Mouse (Mus musculus): ENCODE measurements around the gene Ebf1. TPM values are rescaled to one million over a fixed set of nuclear protein-coding genes. Genes with fewer than 3 reads are reported as not detected.

Gene Ebf1
- polyA plus RNA-seq, 1 experiment = 1.1 TPM

- H3K27me3 ChIP-seq (ENCODE audit: control insufficient read depth, insufficient read depth, low read length) = no peaks in the 10 kb centered on the region
- H3K36me3 ChIP-seq (ENCODE audit: control insufficient read depth, insufficient read depth, low read length) = no peaks in the 10 kb centered on the region
- TF ChIP-seq POLR2A (IDR thresholded peaks at IDR 0.05; ENCODE audit: control insufficient read depth, low read depth, low read length) (no peak), CTCF (IDR thresholded peaks at IDR 0.05; ENCODE audit: control insufficient read depth, insufficient read depth, insufficient replicate concordance, low read depth, low read length) (no peak)
- no peaks in the 10 kb centered on the region for H3K4me1 ChIP-seq (ENCODE audit: control insufficient read depth, insufficient read depth, low read length)
- H3K4me3 ChIP-seq (ENCODE audit: control insufficient read depth, low read depth, low read length) = no peak overlapping the region
- no peak overlapping the region for H3K27ac ChIP-seq (ENCODE audit: control insufficient read depth, insufficient read depth, low read depth, low read length)
These were observed 215.3 kb downstream of the Ebf1 start for GRCm38 (mm10) chr11:44832227-44832939.

GRCm38 (mm10) chr11:44832940-44833254 is 215.8 kb downstream of the Ebf1 start:
- Histone ChIP-seq H3K27ac (ENCODE audit: control insufficient read depth, insufficient read depth, low read depth, low read length) (no peak overlapping the region), H3K4me3 (ENCODE audit: control insufficient read depth, low read depth, low read length) (no peak overlapping the region), H3K27me3 (ENCODE audit: control insufficient read depth, insufficient read depth, low read length) (no peaks in the 10 kb centered on the region), H3K36me3 (ENCODE audit: control insufficient read depth, insufficient read depth, low read length) (no peaks in the 10 kb centered on the region), H3K4me1 (ENCODE audit: control insufficient read depth, insufficient read depth, low read length) (no peaks in the 10 kb centered on the region)
- no peak for TF ChIP-seq POLR2A (IDR thresholded peaks at IDR 0.05; ENCODE audit: control insufficient read depth, low read depth, low read length)
- no peak for TF ChIP-seq CTCF (IDR thresholded peaks at IDR 0.05; ENCODE audit: control insufficient read depth, insufficient read depth, insufficient replicate concordance, low read depth, low read length)

GRCm38 (mm10) chr11:44833351-44833996 is 216.4 kb downstream of the Ebf1 start:
- H3K27me3 ChIP-seq (ENCODE audit: control insufficient read depth, insufficient read depth, low read length) = no peaks in the 10 kb centered on the region
- no peak overlapping the region for H3K27ac ChIP-seq (ENCODE audit: control insufficient read depth, insufficient read depth, low read depth, low read length)
- H3K4me3 ChIP-seq (ENCODE audit: control insufficient read depth, low read depth, low read length) = no peak overlapping the region
- TF ChIP-seq POLR2A (IDR thresholded peaks at IDR 0.05; ENCODE audit: control insufficient read depth, low read depth, low read length) (no peak), CTCF (IDR thresholded peaks at IDR 0.05; ENCODE audit: control insufficient read depth, insufficient read depth, insufficient replicate concordance, low read depth, low read length) (no peak)
- no peaks in the 10 kb centered on the region for H3K36me3 ChIP-seq (ENCODE audit: control insufficient read depth, insufficient read depth, low read length)
- H3K4me1 ChIP-seq (ENCODE audit: control insufficient read depth, insufficient read depth, low read length) = no peaks in the 10 kb centered on the region

- H3K36me3 ChIP-seq (ENCODE audit: control insufficient read depth, insufficient read depth, low read length) = no peaks in the 10 kb centered on the region
- no peak overlapping the region for H3K27ac ChIP-seq (ENCODE audit: control insufficient read depth, insufficient read depth, low read depth, low read length)
- H3K4me3 ChIP-seq (ENCODE audit: control insufficient read depth, low read depth, low read length) = no peak overlapping the region
- H3K4me1 ChIP-seq (ENCODE audit: control insufficient read depth, insufficient read depth, low read length) = no peaks in the 10 kb centered on the region
- H3K27me3 ChIP-seq (ENCODE audit: control insufficient read depth, insufficient read depth, low read length) = no peaks in the 10 kb centered on the region
- TF ChIP-seq POLR2A (IDR thresholded peaks at IDR 0.05; ENCODE audit: control insufficient read depth, low read depth, low read length) (no peak), CTCF (IDR thresholded peaks at IDR 0.05; ENCODE audit: control insufficient read depth, insufficient read depth, insufficient replicate concordance, low read depth, low read length) (no peak)
These were observed 218.0 kb downstream of the Ebf1 start for GRCm38 (mm10) chr11:44835166-44835565.

GRCm38 (mm10) chr11:44837592-44837991 is 220.5 kb downstream of the Ebf1 start:
- H3K4me3 ChIP-seq (ENCODE audit: control insufficient read depth, low read depth, low read length) = no peak overlapping the region
- no peaks in the 10 kb centered on the region for H3K4me1 ChIP-seq (ENCODE audit: control insufficient read depth, insufficient read depth, low read length)
- no peaks in the 10 kb centered on the region for H3K36me3 ChIP-seq (ENCODE audit: control insufficient read depth, insufficient read depth, low read length)
- TF ChIP-seq POLR2A (IDR thresholded peaks at IDR 0.05; ENCODE audit: control insufficient read depth, low read depth, low read length) = no peak
- no peak for TF ChIP-seq CTCF (IDR thresholded peaks at IDR 0.05; ENCODE audit: control insufficient read depth, insufficient read depth, insufficient replicate concordance, low read depth, low read length)
- H3K27ac ChIP-seq (ENCODE audit: control insufficient read depth, insufficient read depth, low read depth, low read length) = no peak overlapping the region
- no peaks in the 10 kb centered on the region for H3K27me3 ChIP-seq (ENCODE audit: control insufficient read depth, insufficient read depth, low read length)

- no peaks in the 10 kb centered on the region for H3K36me3 ChIP-seq (ENCODE audit: control insufficient read depth, insufficient read depth, low read length)
- TF ChIP-seq POLR2A (IDR thresholded peaks at IDR 0.05; ENCODE audit: control insufficient read depth, low read depth, low read length) (no peak), CTCF (IDR thresholded peaks at IDR 0.05; ENCODE audit: control insufficient read depth, insufficient read depth, insufficient replicate concordance, low read depth, low read length) (no peak)
- H3K27ac ChIP-seq (ENCODE audit: control insufficient read depth, insufficient read depth, low read depth, low read length) = no peak overlapping the region
- H3K4me1 ChIP-seq (ENCODE audit: control insufficient read depth, insufficient read depth, low read length) = no peaks in the 10 kb centered on the region
- no peak overlapping the region for H3K4me3 ChIP-seq (ENCODE audit: control insufficient read depth, low read depth, low read length)
- no peaks in the 10 kb centered on the region for H3K27me3 ChIP-seq (ENCODE audit: control insufficient read depth, insufficient read depth, low read length)
These were observed 224.3 kb downstream of the Ebf1 start for GRCm38 (mm10) chr11:44841127-44842056.

- Histone ChIP-seq H3K4me1 (ENCODE audit: control insufficient read depth, insufficient read depth, low read length) (no peaks in the 10 kb centered on the region), H3K4me3 (ENCODE audit: control insufficient read depth, low read depth, low read length) (no peak overlapping the region), H3K27me3 (ENCODE audit: control insufficient read depth, insufficient read depth, low read length) (no peaks in the 10 kb centered on the region), H3K27ac (ENCODE audit: control insufficient read depth, insufficient read depth, low read depth, low read length) (no peak overlapping the region), H3K36me3 (ENCODE audit: control insufficient read depth, insufficient read depth, low read length) (no peaks in the 10 kb centered on the region)
- TF ChIP-seq POLR2A (IDR thresholded peaks at IDR 0.05; ENCODE audit: control insufficient read depth, low read depth, low read length) (no peak), CTCF (IDR thresholded peaks at IDR 0.05; ENCODE audit: control insufficient read depth, insufficient read depth, insufficient replicate concordance, low read depth, low read length) (no peak)
These were observed 234.8 kb downstream of the Ebf1 start for GRCm38 (mm10) chr11:44851874-44852273.
